Mouse (Mus musculus) intestine, embryonic 16.5 days (tissue): ENCODE results near the gene Akap2. TPM values are rescaled to one million over a fixed set of nuclear protein-coding genes. Genes with fewer than 3 reads are reported as not detected.
"Not testable (repeated sequence)": the region's sequence is repeated elsewhere in the genome, so short reads cannot be mapped to it uniquely, and the experiment has no call there.

Experiments
- ATAC-seq: fragments of 200-750 bp; cut with Nextera tagmentation; 2 replicates; pipeline ENCODE4 v1.8.0; 2017; ENCODE audit warnings: moderate TSS enrichment, moderate library complexity
- H3K27ac ChIP-seq: fragments of 300-500 bp; sonication (generic); 2 replicates; pipeline ENCODE4 v1.5.1; 2014; ENCODE audit warnings: mild to moderate bottlenecking, low read length
- H3K27me3 ChIP-seq: fragments of 300-500 bp; sonication (generic); replicated peaks from 2 replicates; pipeline ENCODE4 v1.6.1; 2014; ENCODE audit warnings: low read length, control low read depth, mixed read lengths; ENCODE audit not compliant: control insufficient read depth, insufficient read depth
- H3K36me3 ChIP-seq: fragments of 300-500 bp; sonication (generic); 2 replicates; pipeline ENCODE4 v1.6.1; 2014; ENCODE audit warnings: low read length, control low read depth; ENCODE audit not compliant: control insufficient read depth, insufficient read depth
- H3K4me1 ChIP-seq: fragments of 300-500 bp; sonication (generic); 2 replicates; pipeline ENCODE4 v1.6.1; 2014; ENCODE audit warnings: low read length, control low read depth, mixed read lengths; ENCODE audit not compliant: control insufficient read depth, insufficient read depth
- H3K4me2 ChIP-seq: fragments of 300-500 bp; sonication (generic); 2 replicates; pipeline ENCODE4 v1.6.1; 2014; ENCODE audit warnings: low read depth, low read length, control low read depth
- H3K4me3 ChIP-seq: fragments of 300-500 bp; sonication (generic); 2 replicates; pipeline ENCODE4 v1.5.1; 2014; ENCODE audit warnings: mild to moderate bottlenecking, low read length
- H3K9ac ChIP-seq: fragments of 300-500 bp; sonication (generic); 2 replicates; pipeline ENCODE4 v1.6.1; 2014; ENCODE audit warnings: low read depth, low read length
- H3K9me3 ChIP-seq: fragments of 300-500 bp; sonication (generic); 2 replicates; pipeline ENCODE4 v1.6.1; 2016; ENCODE audit warnings: low read length, control low read depth; ENCODE audit not compliant: control insufficient read depth
- WGBS: fragments of 180-500 bp; shearing (Covaris S2); extraction: QIAGEN DNeasy Blood & Tissue Kit; methylation state at CpG from one replicate; pipeline ENCODE4 v1.1.7; 2014; 5-methylcytosine and 5-hydroxymethylcytosine counted together
- polyA plus RNA-seq: library from polyadenylated mRNA; unstranded; fragments of >200 nt; fragmentation: Nextera tagmentation; extraction: Ambion mirVana; gene quantifications from 2 replicates; pipeline ENCODE4 v1.2.1, GENCODE M21; 2015

The Akap2 gene
- polyA plus RNA-seq, 1 experiment from 2014 or later = 20.3 TPM

DNA sequence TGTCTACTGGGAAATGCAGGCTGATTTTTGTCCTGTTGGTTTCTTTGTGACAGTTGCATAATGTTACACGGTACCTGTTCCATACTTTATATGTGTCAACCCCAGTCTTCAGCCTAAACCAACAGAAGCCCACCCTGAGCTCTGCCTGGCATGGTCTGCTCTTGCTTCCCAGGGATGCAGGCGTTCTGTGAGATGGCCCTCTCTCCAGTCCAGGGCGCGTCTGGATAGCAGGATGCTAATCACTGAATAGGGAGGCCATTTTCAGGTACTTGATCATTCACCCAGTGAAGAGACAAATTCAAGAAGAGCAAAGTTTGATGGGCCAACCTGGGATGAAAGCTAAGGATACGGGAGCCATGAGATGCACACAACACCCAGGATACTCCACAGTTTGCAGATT lies 161.7 kb downstream of the Akap2 start:
- ATAC-seq = no peak
- Histone ChIP-seq H3K27ac (no peak overlapping the region), H3K36me3 (no peaks in the 10 kb centered on the region), H3K4me1 (peaks cover 1% of the 10 kb centered on the region; the same call in 1 of the 2 replicates), H3K27me3 (no peaks in the 10 kb centered on the region), H3K4me2 (no peak overlapping the region), H3K9ac (no peak overlapping the region), H3K9me3 (no peaks in the 10 kb centered on the region), H3K4me3 (no peak overlapping the region)
- WGBS = 88% methylated on average over 5 of the region's 5 CpGs

DNA sequence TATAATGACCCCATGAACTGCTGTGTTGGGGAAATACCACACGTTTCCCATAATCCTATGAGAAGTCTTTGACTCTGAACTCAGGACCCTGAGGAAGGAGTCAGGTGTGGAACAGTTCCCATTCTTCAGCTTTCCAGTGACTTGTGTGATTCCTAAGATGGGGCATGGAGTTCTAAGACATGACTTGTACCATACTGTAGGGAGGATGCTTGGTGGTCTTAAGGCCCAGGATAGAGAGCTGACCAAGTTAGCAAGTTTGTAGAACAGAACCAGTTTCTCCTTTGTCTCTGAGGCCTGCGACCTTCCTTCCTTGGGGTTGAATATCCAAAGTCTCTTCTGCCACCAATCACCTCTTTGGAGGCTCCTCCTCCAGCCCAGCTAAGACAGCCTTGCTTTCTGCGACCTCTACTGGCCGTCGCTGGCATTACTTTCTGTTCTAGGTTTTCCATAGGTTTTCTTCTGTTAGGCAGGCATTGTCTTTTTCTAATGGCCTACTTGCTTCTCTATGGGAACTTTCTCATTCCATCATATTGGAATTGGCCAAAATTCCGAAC lies 162.4 kb downstream of the Akap2 start:
- no peak overlapping the region for H3K4me3 ChIP-seq
- peaks cover 3% of the 10 kb centered on the region; the same call in 1 of the 2 replicates for H3K4me1 ChIP-seq
- no peaks in the 10 kb centered on the region for H3K9me3 ChIP-seq
- peak; percentile 66 for ATAC-seq
- no peak overlapping the region for H3K4me2 ChIP-seq
- no peaks in the 10 kb centered on the region for H3K36me3 ChIP-seq
- H3K9ac ChIP-seq = no peak overlapping the region
- no peaks in the 10 kb centered on the region for H3K27me3 ChIP-seq
- whole genome bisulfite sequencing = 14% methylated on average over 6 of the region's 6 CpGs
- H3K27ac ChIP-seq = no peak overlapping the region

DNA sequence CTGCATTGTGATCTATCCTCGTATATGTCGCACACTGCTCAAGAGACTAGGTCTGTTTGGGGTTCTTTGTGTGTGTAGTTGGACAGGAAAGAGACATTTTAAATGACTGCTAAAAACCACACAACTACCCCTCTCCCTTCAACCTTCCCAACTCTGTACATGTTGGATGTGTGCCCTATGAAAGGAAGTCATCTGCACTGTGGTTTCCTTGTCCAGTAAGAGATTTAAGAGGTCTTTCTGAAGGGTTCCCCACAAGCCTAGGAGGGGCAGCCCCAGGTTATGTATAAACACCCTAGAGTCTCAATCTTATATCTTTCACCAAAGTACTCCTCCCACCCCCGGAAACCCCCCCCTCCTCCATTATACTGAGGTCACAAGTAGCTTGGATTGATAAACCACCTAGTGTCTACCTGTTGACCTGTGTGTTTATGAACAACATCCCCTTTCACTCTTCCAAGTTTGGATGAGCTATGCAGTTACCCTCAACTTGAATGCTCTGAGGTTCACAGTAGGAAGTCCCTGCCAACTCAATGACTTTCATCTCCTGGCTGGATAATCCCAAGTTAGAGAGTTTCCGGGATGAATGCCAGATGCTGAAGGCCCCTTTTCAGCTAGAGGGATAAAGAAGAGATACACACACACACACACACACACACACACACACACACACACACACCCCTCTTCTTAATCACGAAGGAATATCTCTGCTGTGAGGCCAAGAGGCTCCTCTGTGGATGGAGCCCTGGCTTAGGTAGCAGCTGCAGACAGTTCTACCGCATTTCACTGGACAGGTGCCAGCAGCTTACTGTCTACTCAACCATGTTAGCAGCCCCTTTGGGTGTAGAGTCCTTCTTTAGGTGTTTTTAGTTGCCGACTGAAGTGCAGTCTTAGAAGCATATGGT lies 166.3 kb downstream of the Akap2 start:
- WGBS = 60% methylated on average over 7 of the region's 7 CpGs
- no peak overlapping the region for H3K4me3 ChIP-seq
- 0 out of 2 replicates have a peak, but pooled peaks have one; percentile 28 for ATAC-seq
- H3K9ac ChIP-seq = no peak overlapping the region
- no peaks in the 10 kb centered on the region for H3K27me3 ChIP-seq
- H3K36me3 ChIP-seq = no peaks in the 10 kb centered on the region
- no peak overlapping the region for H3K27ac ChIP-seq
- no peak overlapping the region for H3K4me2 ChIP-seq
- no peaks in the 10 kb centered on the region for H3K9me3 ChIP-seq
- H3K4me1 ChIP-seq = peaks cover 8% of the 10 kb centered on the region; the same call in 1 of the 2 replicates

DNA sequence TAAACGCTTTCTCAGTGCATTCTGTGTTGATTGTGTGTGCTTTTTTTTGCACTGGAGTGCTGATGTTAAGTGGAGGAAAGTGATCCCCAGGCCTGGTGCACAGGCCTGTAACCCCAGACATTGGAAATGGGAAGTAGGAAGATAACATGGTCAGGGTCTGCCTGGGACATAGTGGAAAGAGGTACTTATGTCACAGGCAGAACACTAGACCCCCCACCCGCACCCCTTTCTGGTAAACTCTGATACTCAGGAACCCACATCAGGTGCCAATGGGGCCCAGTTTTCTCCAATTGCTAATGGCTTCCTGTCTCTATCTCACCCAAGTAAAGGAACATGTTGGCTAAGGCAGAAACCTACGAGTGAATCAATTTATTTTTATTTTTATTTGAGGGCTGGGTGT lies 167.1 kb downstream of the Akap2 start:
- no peak overlapping the region for H3K4me2 ChIP-seq
- no peak overlapping the region for H3K9ac ChIP-seq
- no peaks in the 10 kb centered on the region for H3K27me3 ChIP-seq
- H3K36me3 ChIP-seq = no peaks in the 10 kb centered on the region
- 87% methylated on average over 3 of the region's 3 CpGs for whole genome bisulfite sequencing
- H3K4me3 ChIP-seq = no peak overlapping the region
- H3K4me1 ChIP-seq = peaks cover 8% of the 10 kb centered on the region; the same call in 1 of the 2 replicates
- no peak for ATAC-seq
- H3K9me3 ChIP-seq = no peaks in the 10 kb centered on the region
- H3K27ac ChIP-seq = no peak overlapping the region

DNA sequence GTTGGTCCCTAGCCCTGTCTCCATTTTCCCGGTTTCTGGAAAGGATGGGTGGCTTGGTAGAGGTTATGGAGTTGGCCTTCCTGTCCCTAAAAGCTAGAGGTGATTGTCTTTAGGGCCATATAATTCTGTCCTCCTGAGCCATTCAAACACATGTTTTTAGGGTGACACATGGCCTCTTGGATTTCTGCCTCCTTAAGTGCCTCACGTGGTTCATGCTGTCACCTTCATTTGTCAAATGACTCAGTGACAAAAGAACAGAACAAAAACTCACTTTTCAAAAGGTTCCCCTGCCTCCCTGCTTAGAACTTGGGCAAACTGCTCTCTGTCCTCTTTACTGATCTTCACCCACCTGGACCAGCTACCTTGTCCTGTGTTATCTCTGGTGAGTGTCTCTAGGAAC lies 167.7 kb downstream of the Akap2 start:
- no peak overlapping the region for H3K4me2 ChIP-seq
- no peak overlapping the region for H3K27ac ChIP-seq
- no peaks in the 10 kb centered on the region for H3K9me3 ChIP-seq
- peaks cover 8% of the 10 kb centered on the region; the same call in 1 of the 2 replicates for H3K4me1 ChIP-seq
- H3K9ac ChIP-seq = no peak overlapping the region
- no peaks in the 10 kb centered on the region for H3K27me3 ChIP-seq
- no peaks in the 10 kb centered on the region for H3K36me3 ChIP-seq
- no peak for ATAC-seq
- no peak overlapping the region for H3K4me3 ChIP-seq
- 67% methylated on average over 2 of the region's 2 CpGs for WGBS

DNA sequence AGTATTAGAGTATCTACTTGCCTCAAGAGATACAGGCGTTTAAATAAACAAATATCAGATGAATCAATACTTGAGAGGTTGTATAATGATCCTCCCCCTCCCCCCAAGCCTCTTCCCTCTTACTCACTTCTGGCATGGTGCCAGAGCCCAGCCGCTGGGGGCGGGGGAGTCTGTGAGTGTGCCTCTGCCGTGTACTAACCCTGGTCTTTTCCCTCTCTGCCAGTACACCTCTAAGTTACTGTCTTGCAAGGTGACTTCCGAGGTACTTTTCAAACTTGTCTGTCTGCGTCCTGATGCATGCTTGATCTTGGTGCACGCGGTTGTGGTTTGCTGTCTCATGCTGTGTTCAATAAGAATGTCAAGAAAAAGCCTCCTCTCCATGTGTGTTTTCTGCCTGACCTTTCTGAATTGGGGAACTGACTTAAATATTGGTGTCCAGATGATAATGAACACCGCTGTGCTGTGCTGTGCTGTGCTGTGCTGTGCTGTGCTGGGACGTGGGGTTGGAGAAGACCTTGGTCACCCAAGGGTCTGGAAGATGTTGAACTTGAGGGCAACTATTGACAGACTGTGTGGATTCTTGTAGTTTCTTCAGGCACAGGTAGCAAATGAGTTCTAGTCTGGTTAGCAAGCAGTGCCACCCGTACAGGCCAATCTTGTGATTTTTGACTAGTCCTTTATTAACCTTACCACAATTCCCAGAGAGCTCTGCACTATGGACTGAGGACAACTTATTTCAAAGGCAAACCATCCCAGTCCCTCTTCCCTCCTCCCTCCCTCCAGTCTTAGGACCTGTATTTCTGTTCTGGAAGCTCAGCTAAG lies 168.8 kb downstream of the Akap2 start:
- Histone ChIP-seq H3K4me3 (no peak overlapping the region), H3K4me1 (peaks cover 8% of the 10 kb centered on the region; the same call in 1 of the 2 replicates), H3K9ac (no peak overlapping the region), H3K27me3 (no peaks in the 10 kb centered on the region), H3K4me2 (no peak overlapping the region), H3K27ac (no peak overlapping the region), H3K9me3 (no peaks in the 10 kb centered on the region), H3K36me3 (no peaks in the 10 kb centered on the region)
- ATAC-seq = peak; percentile 64
- WGBS = 50% methylated on average over 11 of the region's 11 CpGs

DNA sequence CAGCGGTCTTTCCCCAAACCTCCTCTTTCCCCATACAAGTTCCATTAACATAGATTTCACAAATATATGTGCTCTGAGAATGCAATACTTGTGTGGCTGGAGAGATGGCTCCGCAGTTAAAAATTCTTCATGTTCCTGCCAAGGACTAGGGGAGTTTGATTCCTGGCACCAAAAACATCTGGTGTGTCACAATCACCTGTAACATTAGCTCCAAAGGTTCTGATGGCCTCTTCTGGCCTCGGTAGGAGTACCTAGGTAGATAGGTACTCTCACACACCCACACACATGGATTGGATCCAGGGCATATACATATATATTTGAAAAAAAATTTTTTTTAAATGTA lies 169.4 kb downstream of the Akap2 start:
- no peak overlapping the region for H3K9ac ChIP-seq
- ATAC-seq = no peak
- H3K36me3 ChIP-seq = no peaks in the 10 kb centered on the region
- no peaks in the 10 kb centered on the region for H3K9me3 ChIP-seq
- H3K4me2 ChIP-seq = no peak overlapping the region
- H3K27ac ChIP-seq = no peak overlapping the region
- H3K4me1 ChIP-seq = peaks cover 8% of the 10 kb centered on the region; the same call in 1 of the 2 replicates
- H3K27me3 ChIP-seq = no peaks in the 10 kb centered on the region
- WGBS = 94% methylated on average over 3 of the region's 3 CpGs
- H3K4me3 ChIP-seq = no peak overlapping the region

DNA sequence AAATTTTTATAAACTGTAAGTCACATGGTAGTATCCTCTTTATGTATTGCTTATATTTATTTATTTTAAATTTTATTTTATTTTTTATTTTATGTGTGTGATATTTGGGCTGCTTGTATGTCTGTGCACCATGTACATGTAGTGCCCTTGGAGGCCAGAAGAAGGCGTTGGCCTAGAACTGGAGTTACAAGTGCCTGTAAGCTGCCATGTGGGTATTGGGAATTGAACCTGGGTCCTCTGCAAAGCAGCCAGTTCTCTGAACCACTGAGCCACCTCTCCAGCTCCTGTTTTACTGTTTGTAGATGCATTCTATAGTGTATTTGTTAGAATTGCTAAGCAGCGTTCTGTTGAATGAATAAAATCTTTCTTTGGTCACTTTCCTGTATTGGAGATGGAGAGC lies 170.8 kb downstream of the Akap2 start:
- WGBS = 89% methylated on average over 2 of the region's 2 CpGs
- no peak for ATAC-seq

DNA sequence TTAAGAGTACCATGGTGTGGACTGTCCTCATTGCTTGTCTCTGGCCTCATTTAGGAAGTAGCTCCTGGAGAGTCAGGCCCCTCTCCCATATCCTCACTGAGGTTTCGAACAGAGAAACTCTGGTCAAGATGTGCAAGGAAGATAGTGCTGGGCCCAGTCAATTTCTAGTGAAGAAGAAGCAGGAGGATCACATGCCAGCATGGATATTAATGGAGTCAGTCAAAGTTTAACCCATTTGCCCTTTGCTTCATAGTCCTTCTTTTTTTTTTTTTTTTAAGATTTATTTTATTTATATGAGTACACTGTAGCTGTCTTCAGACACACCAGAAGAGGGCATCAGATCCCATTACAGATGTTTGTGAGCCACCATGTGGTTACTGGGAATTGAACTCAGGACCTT lies 171.5 kb downstream of the Akap2 start:
- not testable (repeated sequence) for H3K4me3 ChIP-seq, H3K4me1 ChIP-seq, H3K4me2 ChIP-seq, ATAC-seq, H3K9me3 ChIP-seq, H3K36me3 ChIP-seq, H3K9ac ChIP-seq, H3K27ac ChIP-seq, H3K27me3 ChIP-seq
- 96% methylated on average over 1 of the region's 1 CpGs for WGBS

More for the DNA sequence above, 170.8 kb downstream of the Akap2 start:
- H3K27me3 ChIP-seq = no peaks in the 10 kb centered on the region
- H3K9me3 ChIP-seq = no peaks in the 10 kb centered on the region
- no peak overlapping the region for H3K27ac ChIP-seq
- no peak overlapping the region for H3K9ac ChIP-seq
- no peak overlapping the region for H3K4me2 ChIP-seq
- H3K4me3 ChIP-seq = no peak overlapping the region
- H3K36me3 ChIP-seq = no peaks in the 10 kb centered on the region
- peaks cover 8% of the 10 kb centered on the region; the same call in 1 of the 2 replicates for H3K4me1 ChIP-seq
